ENCODE assay signal across 11 mouse cellular contexts in genomic region chr2:161660827-161661226, GRCm38 (mm10).
A peak's percentile ranks its signal among the peaks of the same experiment; 100 is the strongest.
DNase-seq lines count a peak whose midpoint lies in the region; ATAC-seq and TF ChIP-seq lines count a peak whose summit lies in the region.
"Had no signal": no experiment of that assay in that cellular context is flagged by ENCODE, and none has a peak within 500 bp of the region (broad histone marks: within the 10 kb centered on the region; RNA-seq: fewer than 3 reads in every experiment).

No protein-coding gene starts in this region.

- no peak overlapping the region for H3K4me3 ChIP-seq in gastrocnemius, adult 2 months
- no peak overlapping the region for H3K4me3 ChIP-seq in liver, postnatal 0 days (ENCODE audit: low read depth, low read length)
- H3K4me3 ChIP-seq: neural tube, embryonic 13.5 days had no signal

- no peak for TF ChIP-seq EP300 in liver, postnatal 0 days (IDR thresholded peaks at IDR 0.05; ENCODE audit: low read depth)

- H3K4me1 ChIP-seq in liver, postnatal 0 days (ENCODE audit: insufficient read depth) = no peaks in the 10 kb centered on the region

- TF ChIP-seq CTCF in gastrocnemius, adult 2 months (IDR thresholded peaks at IDR 0.05) = peak; percentile 30
- TF ChIP-seq CTCF in liver, postnatal 0 days (IDR thresholded peaks at IDR 0.05; ENCODE audit: low read depth) = peak; percentile 32; the same call in 1 of the 2 replicates

- 18% methylated on average over 4 of the region's 4 CpGs for WGBS in liver, postnatal 0 days (ENCODE audit: insufficient replicate concordance)

- DNase-seq in gastrocnemius, adult 2 months = no peak
- DNase-seq in gastrocnemius, adult 18-20 months (ENCODE audit: low spot score) = no peak
- no peak for DNase-seq in liver, postnatal 0 days
- DNase-seq in liver (no peak), adipocyte (ENCODE audit: low spot score) (no peak)
- peak; percentile 51 for DNase-seq in embryo, embryonic 11 days
- peak; percentile 9 for DNase-seq in retina, postnatal 7 days (ENCODE audit: low read depth, low spot score)
- DNase-seq: kidney, adult 18-20 months had no signal

- H3K36me3 ChIP-seq in liver, postnatal 0 days (replicated peaks; ENCODE audit: insufficient read depth, low read length) = no peaks in the 10 kb centered on the region
- H3K36me3 ChIP-seq: G1E; neural tube, embryonic 13.5 days had no signal

- no peaks in the 10 kb centered on the region for H3K9me3 ChIP-seq in liver, postnatal 0 days (ENCODE audit: low read length)
- H3K9me3 ChIP-seq: neural tube, embryonic 13.5 days had no signal

- no peak overlapping the region for H3K4me2 ChIP-seq in liver, postnatal 0 days (ENCODE audit: low read depth, low read length)
- H3K4me2 ChIP-seq: neural tube, embryonic 13.5 days had no signal

- H3K27ac ChIP-seq in gastrocnemius, adult 2 months = no peak overlapping the region
- H3K27ac ChIP-seq in liver, postnatal 0 days (ENCODE audit: low read depth) = no peak overlapping the region
- H3K27ac ChIP-seq: neural tube, embryonic 13.5 days had no signal

- ATAC-seq in liver, postnatal 0 days = no peak
- no peak for ATAC-seq in activated CD4-positive, CD25-positive, alpha-beta regulatory T cell, adult 4 months

- H3K9ac ChIP-seq in liver, postnatal 0 days (replicated peaks) = no peak overlapping the region
- H3K9ac ChIP-seq: neural tube, embryonic 13.5 days had no signal

- no peaks in the 10 kb centered on the region for H3K27me3 ChIP-seq in liver, postnatal 0 days (ENCODE audit: insufficient read depth, low read length)
- H3K27me3 ChIP-seq: neural tube, embryonic 13.5 days had no signal

- intact Hi-C loops in gastrocnemius, adult 2 months (cut with DNase I) = no loop called here

Comparison
In these comparisons a context has a peak if more than half of its experiments do, and no peak if none do; other contexts are left out.
1. DNase-seq: peak in embryo, embryonic 11 days (single experiment) and retina, postnatal 7 days (single experiment); none in gastrocnemius, adult 2 months (single experiment), gastrocnemius, adult 18-20 months (single experiment), liver, postnatal 0 days (single experiment), liver (single experiment) and adipocyte (single experiment).